ENCODE assay signal across 24 mouse cellular contexts in the genomic region with DNA sequence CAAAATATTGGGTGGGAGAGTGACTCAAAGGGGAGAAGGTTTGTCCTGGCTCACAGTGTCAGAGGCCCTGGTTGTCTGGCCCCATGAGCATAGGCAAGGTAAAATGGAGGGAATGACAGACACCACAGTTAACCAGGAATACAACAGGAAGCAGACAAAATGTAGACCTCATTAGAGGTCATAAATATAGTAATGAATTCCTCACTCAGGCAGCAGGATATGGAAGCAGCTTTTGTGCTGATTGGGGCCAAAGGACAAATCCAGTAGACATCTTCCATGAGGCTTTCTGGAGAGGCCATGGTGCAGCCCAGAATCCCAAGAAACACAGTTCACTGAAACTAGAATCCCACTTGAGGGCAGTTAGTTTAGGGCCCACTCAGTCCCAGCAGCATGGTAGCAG. TPM values are rescaled to one million over a fixed set of nuclear protein-coding genes. Genes with fewer than 3 reads are reported as not detected.
DNase-seq lines count a peak whose midpoint lies in the region; ATAC-seq and TF ChIP-seq lines count a peak whose summit lies in the region.
"Had no signal": no experiment of that assay in that cellular context is flagged by ENCODE, and none has a peak within 500 bp of the region (broad histone marks: within the 10 kb centered on the region; RNA-seq: fewer than 3 reads in every experiment).

No protein-coding gene starts in this region.

- no peaks in the 10 kb centered on the region for H3K36me3 ChIP-seq in intestine, embryonic 15.5 days
- H3K36me3 ChIP-seq in intestine, embryonic 16.5 days (ENCODE audit: control insufficient read depth, insufficient read depth, low read length): no peaks in the 10 kb centered on the region
- no peaks in the 10 kb centered on the region for H3K36me3 ChIP-seq in small intestine, adult 2 months (ENCODE audit: control insufficient read depth, insufficient read depth, low read length)
- H3K36me3 ChIP-seq: embryonic facial prominence, embryonic 13.5 days; embryonic facial prominence, embryonic 15.5 days; forebrain, embryonic 10.5 days; G1E had no signal

- TF ChIP-seq POLR2A in small intestine, adult 2 months (IDR thresholded peaks at IDR 0.05; ENCODE audit: low read depth, low read length): no peak

- H3K4me3 ChIP-seq in intestine, embryonic 15.5 days (replicated peaks): no peak overlapping the region
- no peak overlapping the region for H3K4me3 ChIP-seq in intestine, embryonic 16.5 days (ENCODE audit: low read length)
- no peak overlapping the region for H3K4me3 ChIP-seq in small intestine, adult 2 months (ENCODE audit: low read depth, low read length)
- H3K4me3 ChIP-seq: embryonic facial prominence, embryonic 13.5 days; embryonic facial prominence, embryonic 15.5 days; erythroblast, embryonic 14.5 days; forebrain, embryonic 10.5 days; forebrain, embryonic 13.5 days had no signal

- H3K27ac ChIP-seq in intestine, embryonic 15.5 days: peak overlapping the region; percentile 49
- peak overlapping the region; percentile 68; the same call in 1 of the 2 replicates for H3K27ac ChIP-seq in intestine, embryonic 16.5 days (ENCODE audit: low read length)
- peak overlapping the region; percentile 78 for H3K27ac ChIP-seq in small intestine, adult 2 months (ENCODE audit: insufficient read depth, low read depth, low read length)
- H3K27ac ChIP-seq: embryonic facial prominence, embryonic 13.5 days; embryonic facial prominence, embryonic 15.5 days had no signal

- peaks cover 5% of the 10 kb centered on the region; the same call in 1 of the 2 replicates for H3K4me1 ChIP-seq in intestine, embryonic 15.5 days (replicated peaks)
- H3K4me1 ChIP-seq in intestine, embryonic 16.5 days (ENCODE audit: control insufficient read depth, insufficient read depth, low read length): peaks cover 16% of the 10 kb centered on the region
- peaks cover 23% of the 10 kb centered on the region for H3K4me1 ChIP-seq in small intestine, adult 2 months (ENCODE audit: control insufficient read depth, insufficient read depth, insufficient read length, low read length)
- H3K4me1 ChIP-seq: embryonic facial prominence, embryonic 15.5 days had no signal

- no peaks in the 10 kb centered on the region for H3K9me3 ChIP-seq in intestine, embryonic 15.5 days
- H3K9me3 ChIP-seq in intestine, embryonic 16.5 days (ENCODE audit: control insufficient read depth, low read length): no peaks in the 10 kb centered on the region
- H3K9me3 ChIP-seq: embryonic facial prominence, embryonic 13.5 days; embryonic facial prominence, embryonic 15.5 days; forebrain, embryonic 10.5 days; forebrain, embryonic 13.5 days; G1E had no signal

- no peak for DNase-seq in heart, postnatal 36 days
- no peak for DNase-seq in cerebellum, postnatal 36 days
- DNase-seq: adrenal gland, adult 8-10 months; adrenal gland, postnatal 14 days; adrenal gland, postnatal 36 days; cerebellum, adult 11-12 months; cerebellum, adult 2 months; cerebellum, adult 9-10 months; cerebellum, postnatal 10 days; cerebellum, postnatal 25 days; embryo, embryonic 11 days had no signal

- no peak overlapping the region for H3K4me2 ChIP-seq in intestine, embryonic 15.5 days (replicated peaks)
- no peak overlapping the region for H3K4me2 ChIP-seq in intestine, embryonic 16.5 days (ENCODE audit: low read depth, low read length)
- H3K4me2 ChIP-seq: embryonic facial prominence, embryonic 13.5 days; embryonic facial prominence, embryonic 15.5 days; forebrain, embryonic 13.5 days had no signal

- no peaks in the 10 kb centered on the region for H3K27me3 ChIP-seq in intestine, embryonic 15.5 days (replicated peaks)
- no peaks in the 10 kb centered on the region for H3K27me3 ChIP-seq in intestine, embryonic 16.5 days (replicated peaks; ENCODE audit: control insufficient read depth, insufficient read depth, low read length)
- H3K27me3 ChIP-seq in small intestine, adult 2 months (ENCODE audit: control insufficient read depth, insufficient read depth, low read length): no peaks in the 10 kb centered on the region
- H3K27me3 ChIP-seq: embryonic facial prominence, embryonic 13.5 days; embryonic facial prominence, embryonic 15.5 days had no signal

- H3K9ac ChIP-seq in intestine, embryonic 15.5 days: no peak overlapping the region
- no peak overlapping the region for H3K9ac ChIP-seq in intestine, embryonic 16.5 days (ENCODE audit: low read depth, low read length)
- H3K9ac ChIP-seq: embryonic facial prominence, embryonic 13.5 days; embryonic facial prominence, embryonic 15.5 days; forebrain, embryonic 13.5 days had no signal

- peak; percentile 67 for ATAC-seq in intestine, embryonic 15.5 days
- peak; percentile 71 for ATAC-seq in intestine, embryonic 16.5 days
- ATAC-seq: activated CD4-positive, CD25-positive, alpha-beta regulatory T cell, adult 4 months; Patski had no signal

- TF ChIP-seq CTCF in small intestine, adult 2 months (IDR thresholded peaks at IDR 0.05; ENCODE audit: extremely low read depth, insufficient read length, insufficient replicate concordance, low read depth, low read length): no peak

- intact Hi-C loops in heart, postnatal 36 days (cut with DNase I): no loop called here

RNA-seq across cellular contexts. Expression of a gene that starts 54.0 kb away (rescaled TPM):
- polyA plus RNA-seq in intestine, embryonic 15.5 days (2015; fragmentation: Nextera tagmentation; extraction: Ambion mirVana): 29.6 and 33.9 TPM in 2 replicates
- polyA plus RNA-seq in intestine, embryonic 16.5 days (2015; fragmentation: Nextera tagmentation; extraction: Ambion mirVana): 65.7 and 70.7 TPM in 2 replicates
- polyA plus RNA-seq in small intestine, adult 2 months (2012; rRNA removed): 168 and 248 TPM in 2 replicates
- not detected for total RNA-seq in heart, postnatal 36 days (2021)
- total RNA-seq: adrenal gland, postnatal 14 days; CH12.LX; common myeloid progenitor, adult 5-6 weeks; G1E had no signal
- polyA plus RNA-seq: activated CD4-positive, CD25-positive, alpha-beta regulatory T cell, adult 4 months; erythroblast, embryonic 14.5 days; G1E; Patski had no signal
